Mouse (Mus musculus) urinary bladder, postnatal 10 days (tissue): ENCODE data around the gene Ofcc1.

Source experiments
- DNase-seq: peaks from one replicate; pipeline ENCODE4 v3.0.0; 2022; ENCODE audit warnings: low spot score

Ofcc1 gene

GRCm38 (mm10) chr13:40243821-40244220, 117.4 kb downstream of the Ofcc1 start:
- no peak for DNase-seq

- no peak for DNase-seq
Measured at GRCm38 (mm10) chr13:40236356-40236755, 124.9 kb downstream of the Ofcc1 start.

GRCm38 (mm10) chr13:40208314-40208713, 152.9 kb downstream of the Ofcc1 start:
- DNase-seq: no peak

GRCm38 (mm10) chr13:40181786-40182185, 179.5 kb downstream of the Ofcc1 start:
- no peak for DNase-seq

GRCm38 (mm10) chr13:40171775-40172174, 189.5 kb downstream of the Ofcc1 start:
- DNase-seq: no peak

- no peak for DNase-seq
Measured at GRCm38 (mm10) chr13:40167871-40168270, 193.4 kb downstream of the Ofcc1 start.

GRCm38 (mm10) chr13:40155466-40155865, 205.8 kb downstream of the Ofcc1 start:
- DNase-seq: no peak

GRCm38 (mm10) chr13:40139906-40140305, 221.3 kb downstream of the Ofcc1 start:
- no peak for DNase-seq

- no peak for DNase-seq
Measured at GRCm38 (mm10) chr13:40136096-40136495, 225.2 kb downstream of the Ofcc1 start.

GRCm38 (mm10) chr13:40135670-40136069, 225.6 kb downstream of the Ofcc1 start:
- DNase-seq: no peak

GRCm38 (mm10) chr13:40123868-40124267, 237.4 kb downstream of the Ofcc1 start:
- no peak for DNase-seq

- DNase-seq: no peak
Measured at GRCm38 (mm10) chr13:40112336-40112735, 248.9 kb downstream of the Ofcc1 start.

- no peak for DNase-seq
Measured at GRCm38 (mm10) chr13:40076236-40076635, 285.0 kb downstream of the Ofcc1 start.

GRCm38 (mm10) chr13:40074850-40075416, 286.3 kb downstream of the Ofcc1 start:
- DNase-seq: no peak

GRCm38 (mm10) chr13:40070004-40070403, 291.2 kb downstream of the Ofcc1 start:
- DNase-seq: no peak

GRCm38 (mm10) chr13:40061281-40061680, 300.0 kb downstream of the Ofcc1 start:
- no peak for DNase-seq

- no peak for DNase-seq
Measured at GRCm38 (mm10) chr13:40037881-40038280, 323.4 kb downstream of the Ofcc1 start.

- DNase-seq: no peak
Measured at GRCm38 (mm10) chr13:40036981-40037765, 324.1 kb downstream of the Ofcc1 start.

GRCm38 (mm10) chr13:40029426-40029825, 331.8 kb downstream of the Ofcc1 start:
- no peak for DNase-seq

GRCm38 (mm10) chr13:40028827-40029226, 332.4 kb downstream of the Ofcc1 start:
- DNase-seq: no peak

GRCm38 (mm10) chr13:40025816-40026215, 335.4 kb downstream of the Ofcc1 start:
- DNase-seq: no peak

- DNase-seq: no peak
Measured at GRCm38 (mm10) chr13:40023201-40023777, 338.0 kb downstream of the Ofcc1 start.

- DNase-seq: no peak
Measured at GRCm38 (mm10) chr13:40022609-40023008, 338.6 kb downstream of the Ofcc1 start.
